Mouse (Mus musculus): ENCODE measurements around the gene Becn1.
"Not testable (repeated sequence)": the region's sequence is repeated elsewhere in the genome, so short reads cannot be mapped to it uniquely, and the experiment has no call there.

The Becn1 gene

DNA sequence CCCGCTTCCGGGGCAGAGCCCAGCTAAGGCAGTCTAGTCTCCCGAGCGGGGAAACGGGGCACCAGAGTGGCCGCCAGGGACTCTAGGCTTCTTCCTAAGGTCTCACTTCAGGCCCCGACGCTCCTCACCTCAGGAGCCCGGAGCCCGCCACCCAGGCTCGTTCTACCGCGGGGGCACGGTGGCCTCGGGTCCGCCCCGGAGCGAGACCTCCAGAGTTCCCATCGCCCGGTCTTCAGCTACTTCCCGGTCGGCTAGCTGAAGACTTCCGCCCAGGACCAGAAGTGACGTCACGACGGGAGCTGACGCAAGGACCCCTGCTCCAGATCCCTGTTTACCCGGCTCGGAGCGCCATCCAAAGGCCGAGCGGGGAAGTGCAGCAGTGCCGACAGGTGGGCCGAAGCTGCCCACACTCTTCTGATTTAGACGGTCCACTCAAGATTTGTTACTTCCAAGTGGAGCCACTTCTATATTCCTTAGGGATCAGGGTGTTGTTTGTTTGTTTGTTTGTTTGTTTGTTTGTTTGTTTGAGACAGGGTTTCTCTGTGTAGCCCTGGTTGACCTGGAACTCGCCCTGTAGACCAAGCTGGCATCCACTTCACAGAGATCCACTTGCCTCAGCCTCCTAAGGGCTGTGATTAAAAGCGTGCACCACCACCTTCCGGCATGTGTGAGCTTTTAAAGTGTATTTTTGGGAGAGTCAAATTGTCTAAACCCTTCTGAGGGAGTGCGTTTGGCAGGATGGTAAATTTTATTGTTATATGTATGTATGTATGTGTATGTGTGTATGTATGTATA, at the start of gene Becn1:
Gene Becn1, minus strand, starts transcription at position 283 of the 795 bp plus-strand sequence.
- peak; percentile 97 for DNase-seq

GRCm38 (mm10) chr11:101351721-101352111, 49.6 kb upstream of the Becn1 start:
- DNase-seq, result no peak

DNA sequence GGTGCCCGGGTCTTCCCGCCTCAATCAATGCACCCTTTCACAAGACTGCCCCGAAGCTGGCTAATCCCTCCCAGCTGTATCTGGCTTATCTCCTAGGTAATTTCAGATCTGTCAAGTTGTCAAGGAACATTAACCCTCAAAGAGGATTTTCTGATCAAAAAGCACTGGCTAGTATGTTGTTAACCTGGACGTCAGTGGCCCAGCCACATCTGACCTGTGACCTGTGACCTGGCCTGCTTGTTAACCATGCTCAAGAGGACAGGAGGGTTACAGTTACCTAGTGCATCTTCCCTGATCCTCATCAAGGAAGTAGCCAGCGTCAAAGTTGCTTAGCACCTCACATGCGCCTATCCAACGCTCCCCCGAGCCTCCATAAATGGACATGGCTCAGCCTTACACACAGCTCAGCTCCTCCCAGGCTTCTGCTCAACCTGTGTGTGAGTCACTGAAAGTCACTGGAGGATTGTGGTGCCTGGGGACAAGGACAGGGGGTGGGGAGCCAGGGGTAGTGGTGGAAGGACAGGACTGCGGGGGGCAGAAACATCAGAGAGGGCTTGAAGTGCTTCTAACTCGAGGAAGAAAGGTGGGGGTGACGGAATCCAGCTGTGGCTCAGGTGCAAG, 49.1 kb upstream of the Becn1 start:
- no peak for DNase-seq

DNA sequence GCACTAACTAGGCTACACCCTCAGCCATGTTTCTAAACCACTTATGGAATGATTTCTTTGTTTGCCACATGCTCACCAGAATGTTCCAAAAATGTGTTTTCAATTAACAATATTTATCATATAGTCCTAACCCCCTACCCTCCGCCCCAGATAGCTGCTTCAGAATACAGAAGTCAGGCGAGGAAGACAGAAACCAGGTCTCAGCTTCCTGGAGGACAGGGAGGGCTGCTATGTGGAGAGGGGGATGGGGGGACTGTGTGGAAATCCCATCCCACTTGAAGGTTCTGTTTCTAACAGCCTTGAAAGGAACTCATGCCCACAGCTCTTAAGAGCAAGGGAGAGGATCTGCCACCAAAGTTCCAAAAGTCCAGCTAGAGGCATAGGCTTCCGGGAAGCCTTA, 47.1 kb upstream of the Becn1 start:
- no peak for DNase-seq

GRCm38 (mm10) chr11:101348774-101349173, 46.7 kb upstream of the Becn1 start:
- DNase-seq, result no peak

DNA sequence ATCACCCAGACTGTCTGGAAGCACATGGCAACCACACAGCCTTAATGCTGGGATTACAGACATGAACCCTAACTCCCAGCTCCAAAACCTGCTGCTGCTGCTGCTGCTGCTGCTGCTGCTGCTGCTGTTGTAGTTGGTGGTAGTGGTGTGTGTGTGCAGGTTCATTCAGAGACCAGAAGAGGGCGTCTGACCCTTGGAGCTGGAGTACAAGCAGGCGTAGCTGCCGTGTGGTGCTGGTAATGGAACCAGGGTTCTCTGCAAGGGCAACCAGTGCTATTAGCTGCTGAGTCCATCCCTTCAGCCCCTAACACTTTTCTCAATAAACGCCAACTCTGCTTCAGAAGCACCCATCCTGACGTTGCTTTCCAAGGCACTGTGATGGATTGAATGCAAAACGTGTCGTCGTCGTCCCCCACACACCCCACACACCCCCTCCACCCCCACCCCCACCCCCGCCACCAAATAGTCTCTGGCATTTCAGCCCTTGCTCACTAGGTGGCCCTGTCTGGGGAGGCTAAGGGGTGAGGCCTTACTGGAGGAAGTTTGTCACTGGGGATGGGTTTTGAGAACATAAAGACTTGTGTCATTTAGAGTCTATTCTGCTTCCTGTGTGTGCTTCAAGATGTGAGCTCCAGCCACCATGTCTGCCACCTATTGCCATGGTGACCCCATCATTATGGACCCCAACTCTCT, 45.1 kb upstream of the Becn1 start:
- DNase-seq, result no peak

GRCm38 (mm10) chr11:101338123-101338760, 36.2 kb upstream of the Becn1 start:
- peak; percentile 72 for DNase-seq

DNA sequence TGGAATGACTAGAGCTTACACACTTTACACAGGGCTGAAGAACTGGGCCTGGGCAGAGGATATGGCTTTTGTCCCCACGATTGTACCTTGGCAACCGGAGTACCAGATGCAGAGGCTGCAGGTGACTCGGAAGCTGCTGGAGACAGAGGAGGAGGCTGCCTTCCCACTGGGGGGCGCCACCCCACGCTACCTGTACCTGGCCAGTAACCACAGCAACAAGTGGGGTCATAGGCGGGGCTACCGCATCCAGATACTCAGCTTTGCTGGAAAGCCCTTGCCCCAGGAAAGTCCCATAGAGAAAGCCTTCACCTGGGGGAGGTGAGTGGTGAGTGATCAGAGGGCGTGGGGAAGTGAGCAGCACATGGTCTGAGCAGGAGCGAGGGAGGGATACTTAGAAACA, 33.6 kb upstream of the Becn1 start:
- DNase-seq, result no peak

DNA sequence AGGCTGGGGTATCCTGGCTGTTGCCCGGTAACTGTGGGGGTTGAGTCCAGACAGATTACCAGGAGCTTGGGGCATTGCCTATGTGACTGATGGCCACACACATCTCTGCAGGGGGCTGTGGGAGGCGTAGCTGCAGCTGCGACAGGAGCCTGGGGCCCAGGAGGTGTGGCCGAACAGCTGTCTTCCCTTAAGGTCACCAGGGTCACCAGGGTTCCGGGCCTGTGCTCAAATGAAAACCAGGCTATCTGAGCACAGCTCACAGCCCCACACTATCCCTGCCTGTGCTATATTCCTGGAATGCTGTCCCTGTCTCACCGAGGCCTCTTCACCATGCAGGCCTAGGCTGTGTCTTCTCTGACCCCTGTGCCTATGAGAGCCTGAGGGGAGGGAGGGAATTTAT, 32.4 kb upstream of the Becn1 start:
- DNase-seq, result no peak

GRCm38 (mm10) chr11:101334023-101334422, 31.9 kb upstream of the Becn1 start:
- DNase-seq, result no peak

DNA sequence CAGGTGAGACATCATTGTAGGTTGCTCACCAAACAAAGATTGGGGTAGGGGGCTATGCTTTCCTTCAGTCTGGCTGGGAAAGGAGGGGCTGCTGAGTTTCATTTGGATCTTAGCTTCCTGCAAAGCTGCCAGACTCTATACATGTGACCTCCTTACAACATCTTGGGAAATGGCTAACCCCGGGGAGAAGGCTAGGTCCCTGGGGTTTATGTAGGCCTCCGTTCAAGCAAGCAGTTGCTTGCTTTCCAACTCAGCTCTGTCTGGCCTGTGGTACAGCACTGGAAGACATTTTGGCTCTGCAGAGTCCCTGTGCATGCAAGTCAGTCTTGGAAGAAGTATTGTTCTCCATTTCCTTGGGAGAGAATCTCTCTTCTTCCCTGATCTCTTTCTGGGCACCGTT, 30.5 kb upstream of the Becn1 start:
- DNase-seq, result no peak

DNA sequence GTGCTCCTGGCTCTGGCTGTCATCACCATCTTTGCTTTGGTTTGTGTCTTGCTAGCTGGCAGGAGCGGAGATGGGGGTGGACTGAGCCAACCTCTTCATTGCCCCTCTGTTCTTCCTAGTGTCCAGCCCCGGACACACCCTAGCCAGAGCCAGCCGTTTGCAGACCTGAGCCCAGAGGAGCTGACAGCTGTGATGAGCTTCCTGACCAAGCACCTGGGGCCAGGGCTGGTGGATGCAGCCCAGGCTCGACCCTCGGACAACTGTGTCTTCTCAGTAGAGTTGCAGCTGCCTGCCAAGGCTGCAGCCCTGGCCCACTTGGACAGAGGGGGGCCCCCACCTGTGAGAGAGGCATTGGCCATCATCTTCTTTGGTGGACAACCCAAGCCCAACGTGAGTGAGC, 28.9 kb upstream of the Becn1 start:
- not testable (repeated sequence) for DNase-seq

GRCm38 (mm10) chr11:101330371-101330924, 28.4 kb upstream of the Becn1 start, which contains the start of gene Aoc3:
Gene Aoc3, plus strand, starts transcription at chr11:101330605.
- no peak for DNase-seq

DNA sequence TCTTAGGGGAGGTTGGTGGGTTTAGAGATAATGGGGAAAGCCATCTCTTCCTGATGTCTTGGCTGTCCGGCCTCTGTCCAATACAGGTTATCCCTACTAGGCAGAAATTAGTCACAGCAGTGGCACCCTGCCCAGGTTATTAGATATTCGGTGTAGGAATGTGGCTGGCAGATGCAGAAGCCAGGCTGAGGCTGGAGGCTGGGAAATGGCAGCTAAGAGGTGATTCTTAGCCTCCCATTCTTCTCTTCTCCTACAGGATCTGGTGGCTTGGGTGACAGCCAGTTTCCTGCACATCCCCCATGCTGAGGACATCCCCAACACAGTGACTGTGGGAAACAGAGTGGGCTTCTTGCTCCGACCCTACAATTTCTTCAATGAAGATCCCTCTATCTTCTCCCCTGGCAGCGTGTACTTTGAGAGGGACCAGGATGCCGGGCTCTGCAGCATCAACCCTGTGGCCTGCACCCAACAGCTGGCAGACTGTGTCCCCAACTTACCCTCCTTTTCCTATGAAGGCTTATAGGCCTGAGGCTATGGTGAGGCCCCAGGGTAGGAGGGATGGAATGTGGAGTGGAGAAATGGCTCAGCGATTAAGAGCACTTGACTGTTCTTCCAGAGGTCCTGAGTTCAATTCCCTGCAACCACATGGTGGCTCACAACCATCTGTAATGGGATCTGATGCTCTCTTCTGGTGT, 27.0 kb upstream of the Becn1 start:
- DNase-seq, result no peak

- DNase-seq, result no peak
Observed at GRCm38 (mm10) chr11:101327311-101327710, 25.2 kb upstream of the Becn1 start.

GRCm38 (mm10) chr11:101326147-101326546, 24.1 kb upstream of the Becn1 start:
- DNase-seq, result no peak

DNA sequence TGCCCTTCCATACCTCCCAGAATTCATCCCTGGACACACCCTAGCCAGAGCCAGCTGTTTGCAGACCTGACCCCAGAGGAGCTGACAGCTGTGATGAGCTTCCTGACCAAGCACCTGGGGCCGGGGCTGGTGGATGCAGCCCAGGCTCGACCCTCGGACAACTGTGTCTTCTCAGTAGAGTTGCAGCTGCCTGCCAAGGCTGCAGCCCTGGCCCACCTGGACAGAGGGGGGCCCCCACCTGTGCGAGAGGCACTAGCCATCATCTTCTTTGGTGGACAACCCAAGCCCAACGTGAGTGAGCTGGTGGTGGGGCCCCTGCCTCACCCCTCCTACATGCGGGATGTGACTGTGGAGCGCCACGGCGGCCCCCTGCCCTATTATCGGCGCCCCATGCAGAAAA, 23.1 kb upstream of the Becn1 start:
- not testable (repeated sequence) for DNase-seq

DNA sequence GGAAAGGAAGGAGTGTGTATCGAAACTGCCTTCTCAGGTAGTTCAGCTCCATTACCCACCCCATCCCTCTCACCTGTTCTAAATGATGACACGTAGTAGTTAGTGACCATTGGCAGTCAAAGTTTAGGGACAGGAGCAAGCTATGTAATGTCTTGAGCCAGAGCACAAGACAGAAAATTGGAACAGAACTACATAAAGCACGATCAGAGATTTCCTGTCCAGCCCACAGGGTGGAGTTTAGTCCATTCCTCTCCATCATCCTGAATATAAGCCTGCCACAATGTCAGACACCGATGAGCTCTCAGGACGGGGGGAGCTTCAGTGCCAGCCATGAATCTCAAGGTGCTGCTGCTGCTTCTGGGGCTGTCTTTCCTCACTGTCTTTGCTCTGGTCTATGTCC, 22.7 kb upstream of the Becn1 start, which contains the start of gene Aoc2:
Gene Aoc2, plus strand, starts transcription at position 301 of the 400 bp plus-strand sequence.
- no peak for DNase-seq

GRCm38 (mm10) chr11:101323609-101324008, 21.5 kb upstream of the Becn1 start:
- DNase-seq, result peak; percentile 74

DNA sequence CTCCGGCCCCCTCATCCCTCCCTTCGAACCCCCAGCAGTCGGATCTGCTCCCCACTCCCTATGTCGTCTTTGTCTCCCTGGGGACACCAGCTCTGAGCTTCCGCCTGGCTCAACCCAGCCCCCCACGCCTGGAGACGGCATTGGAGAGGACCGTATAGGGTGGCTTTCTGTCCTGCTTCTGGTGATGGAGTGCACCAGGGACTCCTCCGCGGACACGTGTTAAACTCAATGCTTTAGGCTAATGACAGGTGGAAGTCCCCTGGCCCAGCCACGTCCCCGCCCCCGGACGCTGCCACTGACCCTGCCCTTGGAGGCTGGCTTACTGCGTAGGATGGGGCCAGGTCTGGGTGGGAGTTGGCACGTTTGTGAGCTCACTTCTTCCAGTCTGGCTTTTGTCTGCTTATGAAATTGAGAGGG, 14.4 kb upstream of the Becn1 start:
- DNase-seq, result peak; percentile 85

DNA sequence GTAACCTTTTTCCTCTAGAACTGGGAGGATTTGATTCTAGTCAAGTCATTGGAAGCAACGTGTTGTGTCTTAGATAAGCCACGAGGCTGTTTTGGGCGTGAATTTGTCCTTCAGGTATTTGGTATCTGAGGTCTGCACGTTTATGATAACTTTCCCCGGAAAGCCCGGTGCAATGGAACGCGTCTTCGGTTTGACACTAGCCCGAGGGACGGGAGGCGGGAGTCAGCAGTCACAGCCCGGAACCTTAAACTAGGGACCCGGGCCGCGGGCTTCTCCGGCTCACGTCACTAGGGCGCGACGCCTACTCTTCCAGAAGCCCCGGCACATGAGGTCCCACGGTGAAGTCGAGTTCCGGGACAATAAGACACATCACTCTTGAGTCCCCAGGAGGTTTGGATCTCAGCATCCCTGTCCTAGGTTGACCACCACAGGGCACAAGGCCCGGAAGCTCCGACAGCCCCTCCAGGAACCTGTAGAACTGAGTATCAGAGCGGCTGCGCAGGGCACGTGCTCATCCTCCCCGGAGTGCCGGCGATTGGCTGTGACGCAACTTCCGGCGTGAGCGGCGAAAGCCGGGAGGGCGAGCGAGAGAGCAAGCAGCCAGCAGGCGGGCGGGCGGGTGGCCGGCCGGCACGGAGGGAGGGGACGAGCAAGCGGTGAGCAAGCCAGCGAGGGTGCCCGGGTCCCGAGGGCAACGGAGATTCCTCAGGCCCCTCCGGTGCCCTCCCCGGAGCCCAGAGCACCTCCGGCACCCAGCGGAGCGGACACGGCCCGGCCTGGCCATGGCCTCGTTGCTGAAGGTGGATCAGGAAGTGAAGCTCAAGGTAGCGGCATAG, 13.8 kb upstream of the Becn1 start, which contains the start of gene Psme3:
Gene Psme3, plus strand, starts transcription at position 549 of the 836 bp plus-strand sequence.
- DNase-seq, result peak; percentile 94

All from liver (tissue).